Mouse (Mus musculus) neural tube, embryonic 11.5 days (tissue): ENCODE data around the gene Lrrc8b. TPM values are rescaled to one million over a fixed set of nuclear protein-coding genes. Genes with fewer than 3 reads are reported as not detected.

Experiments used
- ATAC-seq: fragments of 200-750 bp; cut with Nextera tagmentation; 2 replicates; pipeline ENCODE4 v1.8.0; 2017; ENCODE audit warnings: moderate number of reproducible peaks, mild to moderate bottlenecking, moderate TSS enrichment, moderate library complexity; ENCODE audit not compliant: insufficient read depth, low FRiP score, low TSS enrichment
- DNase-seq: peaks from one replicate; pipeline ENCODE4 v3.0.0-alpha.2; 2015; ENCODE audit warnings: low spot score
- H3K27ac ChIP-seq: fragments of 300-500 bp; sonication (generic); 2 replicates; pipeline ENCODE4 v1.5.1; 2014; ENCODE audit warnings: low read depth, mild to moderate bottlenecking, low read length
- H3K27me3 ChIP-seq: fragments of 300-500 bp; sonication (generic); 2 replicates; pipeline ENCODE4 v1.6.1; 2014; ENCODE audit warnings: mild to moderate bottlenecking, low read length, mixed read lengths; ENCODE audit not compliant: control insufficient read depth, insufficient read depth
- H3K36me3 ChIP-seq: fragments of 300-500 bp; sonication (generic); 2 replicates; pipeline ENCODE4 v1.6.1; 2014; ENCODE audit warnings: mild to moderate bottlenecking, low read length, moderate library complexity, mixed read lengths; ENCODE audit not compliant: control insufficient read depth, insufficient read depth
- H3K4me1 ChIP-seq: fragments of 300-500 bp; sonication (generic); 2 replicates; pipeline ENCODE4 v1.6.1; 2014; ENCODE audit warnings: low read length, mixed read lengths; ENCODE audit not compliant: control insufficient read depth, insufficient read depth
- H3K4me2 ChIP-seq: fragments of 300-500 bp; sonication (generic); 2 replicates; pipeline ENCODE4 v1.6.1; 2014; ENCODE audit warnings: low read depth, mild to moderate bottlenecking, moderate library complexity
- H3K4me3 ChIP-seq: fragments of 300-500 bp; sonication (generic); 2 replicates; pipeline ENCODE4 v1.5.1; 2014; ENCODE audit warnings: low read depth, low read length
- H3K9ac ChIP-seq: fragments of 300-500 bp; sonication (generic); 2 replicates; pipeline ENCODE4 v1.6.1; 2014; ENCODE audit warnings: mild to moderate bottlenecking, low read length
- H3K9me3 ChIP-seq: fragments of 300-500 bp; sonication (generic); 2 replicates; pipeline ENCODE4 v1.6.1; 2016; ENCODE audit warnings: low read length; ENCODE audit not compliant: control insufficient read depth
- WGBS: fragments of 180-500 bp; shearing (Covaris S2); extraction: QIAGEN DNeasy Blood & Tissue Kit; methylation state at CpG from one replicate; pipeline ENCODE4 v1.1.7; 2014; 5-methylcytosine and 5-hydroxymethylcytosine counted together
- polyA plus RNA-seq: library from polyadenylated mRNA; unstranded; fragments of >200 nt; fragmentation: Nextera tagmentation; extraction: Ambion mirVana; gene quantifications from 2 replicates; pipeline ENCODE4 v1.2.1, GENCODE M21; 2014

Gene Lrrc8b
- polyA plus RNA-seq, 1 experiment from 2014 or later, result 14.8 TPM

GRCm38 (mm10) chr5:105440992-105441535, 25.5 kb downstream of the Lrrc8b start:
- 90% methylated on average over 9 of the region's 9 CpGs for WGBS
- Histone ChIP-seq H3K4me2 (no peak overlapping the region), H3K27me3 (no peaks in the 10 kb centered on the region), H3K27ac (no peak overlapping the region), H3K9ac (no peak overlapping the region), H3K9me3 (no peaks in the 10 kb centered on the region), H3K36me3 (no peaks in the 10 kb centered on the region), H3K4me3 (no peak overlapping the region), H3K4me1 (no peaks in the 10 kb centered on the region)
- no peak for ATAC-seq
- DNase-seq, result no peak

- Histone ChIP-seq H3K4me1 (no peaks in the 10 kb centered on the region), H3K27ac (no peak overlapping the region), H3K27me3 (no peaks in the 10 kb centered on the region), H3K4me3 (no peak overlapping the region), H3K36me3 (no peaks in the 10 kb centered on the region), H3K9me3 (no peaks in the 10 kb centered on the region), H3K9ac (no peak overlapping the region), H3K4me2 (no peak overlapping the region)
- WGBS, result 84% methylated on average over 5 of the region's 5 CpGs
- DNase-seq, result no peak
- no peak for ATAC-seq
These were observed 26.8 kb downstream of the Lrrc8b start for GRCm38 (mm10) chr5:105442212-105443000.

- H3K4me3 ChIP-seq, result no peak overlapping the region
- H3K4me2 ChIP-seq, result no peak overlapping the region
- H3K9me3 ChIP-seq, result no peaks in the 10 kb centered on the region
- ATAC-seq (no peak), DNase-seq (no peak)
- H3K36me3 ChIP-seq, result no peaks in the 10 kb centered on the region
- WGBS, result 74% methylated on average over 11 of the region's 11 CpGs
- H3K27me3 ChIP-seq, result no peaks in the 10 kb centered on the region
- no peak overlapping the region for H3K27ac ChIP-seq
- H3K4me1 ChIP-seq, result no peaks in the 10 kb centered on the region
- no peak overlapping the region for H3K9ac ChIP-seq
These were observed 27.7 kb downstream of the Lrrc8b start for GRCm38 (mm10) chr5:105443057-105443815.

GRCm38 (mm10) chr5:105445686-105446085, 30.1 kb downstream of the Lrrc8b start:
- WGBS, result 88% methylated on average over 6 of the region's 6 CpGs

GRCm38 (mm10) chr5:105454105-105454504, 38.5 kb downstream of the Lrrc8b start:
- Histone ChIP-seq H3K4me2 (no peak overlapping the region), H3K4me1 (no peaks in the 10 kb centered on the region), H3K36me3 (no peaks in the 10 kb centered on the region), H3K27me3 (no peaks in the 10 kb centered on the region), H3K9ac (no peak overlapping the region), H3K4me3 (no peak overlapping the region), H3K9me3 (no peaks in the 10 kb centered on the region), H3K27ac (no peak overlapping the region)
- ATAC-seq, result no peak
- no peak for DNase-seq
- WGBS, result 56% methylated on average over 1 of the region's 1 CpGs

More at GRCm38 (mm10) chr5:105445686-105446085, 30.1 kb downstream of the Lrrc8b start:
- Histone ChIP-seq H3K27me3 (no peaks in the 10 kb centered on the region), H3K4me2 (no peak overlapping the region), H3K9me3 (no peaks in the 10 kb centered on the region), H3K36me3 (no peaks in the 10 kb centered on the region), H3K9ac (no peak overlapping the region), H3K4me1 (no peaks in the 10 kb centered on the region), H3K4me3 (no peak overlapping the region), H3K27ac (no peak overlapping the region)
- ATAC-seq (no peak), DNase-seq (no peak)

GRCm38 (mm10) chr5:105459077-105459476, 43.5 kb downstream of the Lrrc8b start:
- no peak for ATAC-seq
- Histone ChIP-seq H3K4me2 (no peak overlapping the region), H3K4me3 (no peak overlapping the region), H3K36me3 (no peaks in the 10 kb centered on the region), H3K4me1 (no peaks in the 10 kb centered on the region), H3K9me3 (no peaks in the 10 kb centered on the region), H3K9ac (no peak overlapping the region), H3K27me3 (no peaks in the 10 kb centered on the region), H3K27ac (no peak overlapping the region)
- DNase-seq, result no peak
- WGBS, result 69% methylated on average over 6 of the region's 6 CpGs

- WGBS, result 90% methylated on average over 5 of the region's 5 CpGs
- Histone ChIP-seq H3K27me3 (no peaks in the 10 kb centered on the region), H3K9ac (no peak overlapping the region), H3K4me1 (no peaks in the 10 kb centered on the region), H3K27ac (no peak overlapping the region), H3K36me3 (no peaks in the 10 kb centered on the region), H3K4me3 (no peak overlapping the region), H3K9me3 (no peaks in the 10 kb centered on the region), H3K4me2 (no peak overlapping the region)
- DNase-seq (no peak), ATAC-seq (no peak)
These were observed 45.0 kb downstream of the Lrrc8b start for GRCm38 (mm10) chr5:105460551-105460950.

GRCm38 (mm10) chr5:105461076-105461475, 45.5 kb downstream of the Lrrc8b start:
- Histone ChIP-seq H3K4me1 (no peaks in the 10 kb centered on the region), H3K27ac (no peak overlapping the region), H3K9ac (no peak overlapping the region), H3K36me3 (no peaks in the 10 kb centered on the region), H3K27me3 (no peaks in the 10 kb centered on the region), H3K9me3 (no peaks in the 10 kb centered on the region), H3K4me3 (no peak overlapping the region), H3K4me2 (no peak overlapping the region)
- DNase-seq (no peak), ATAC-seq (no peak)
- 94% methylated on average over 1 of the region's 1 CpGs for WGBS
